Mouse (Mus musculus) spleen, postnatal 14 days (tissue): ENCODE results near the gene 2410015M20Rik.

Experiments
- DNase-seq, 2 experiments: peaks; one replicate each; pipeline ENCODE4 v3.0.0; 2021 to 2022; ENCODE audit warnings: low spot score in 2 of 2

2410015M20Rik gene

GRCm38 (mm10) chr17:56572154-56572553 is 37.4 kb downstream of the 2410015M20Rik start:
- no peak for DNase-seq

- DNase-seq = no peak
These were observed 39.3 kb downstream of the 2410015M20Rik start for GRCm38 (mm10) chr17:56570287-56570686.

- no peak for DNase-seq
These were observed 42.2 kb downstream of the 2410015M20Rik start for GRCm38 (mm10) chr17:56567370-56567769.

- DNase-seq = no peak
These were observed 42.7 kb downstream of the 2410015M20Rik start for GRCm38 (mm10) chr17:56566918-56567317.

GRCm38 (mm10) chr17:56566293-56566692 is 43.3 kb downstream of the 2410015M20Rik start:
- DNase-seq = no peak

GRCm38 (mm10) chr17:56561866-56562265 is 47.7 kb downstream of the 2410015M20Rik start:
- no peak for DNase-seq

- no peak for DNase-seq
These were observed 49.4 kb downstream of the 2410015M20Rik start for GRCm38 (mm10) chr17:56560131-56560530.

- no peak for DNase-seq
These were observed 50.2 kb downstream of the 2410015M20Rik start for GRCm38 (mm10) chr17:56559386-56559785.

- DNase-seq = peak; percentile 39 to 56
These were observed 51.1 kb downstream of the 2410015M20Rik start for GRCm38 (mm10) chr17:56558448-56558847.
